9 mouse cellular contexts compared by ENCODE assay signal in the genomic region with DNA sequence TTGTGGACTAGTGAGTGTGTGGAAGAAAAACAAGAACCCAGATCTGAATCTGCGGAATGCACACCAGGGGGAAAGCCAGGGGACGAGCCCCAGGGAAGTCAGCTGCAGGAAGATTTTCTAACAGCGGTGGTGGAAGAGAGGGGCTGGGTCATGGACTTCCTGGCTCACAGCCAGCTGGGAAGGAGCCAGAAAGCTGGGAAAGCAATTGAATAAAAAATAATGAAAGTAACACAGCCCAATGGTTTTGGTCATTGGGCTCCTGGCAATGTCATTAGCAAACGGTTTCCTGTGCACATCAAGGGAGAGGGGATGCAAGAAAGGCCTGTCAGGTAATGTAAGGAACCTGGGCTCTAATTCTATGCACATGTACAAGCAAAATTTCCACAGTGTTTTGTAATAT.
A peak's percentile ranks its signal among the peaks of the same experiment; 100 is the strongest.
DNase-seq lines count a peak whose midpoint lies in the region; ATAC-seq and TF ChIP-seq lines count a peak whose summit lies in the region.
"Had no signal": no experiment of that assay in that cellular context is flagged by ENCODE, and none has a peak within 500 bp of the region (broad histone marks: within the 10 kb centered on the region; RNA-seq: fewer than 3 reads in every experiment).

No protein-coding gene starts in this region.

- DNase-seq in kidney, adult 18-20 months = peak; percentile 4
- no peak for DNase-seq in kidney, adult 8-10 months
- DNase-seq in adrenal gland, postnatal 25 days = peak; percentile 39
- peak; percentile 77 for DNase-seq in gastrocnemius, postnatal 25 days
- DNase-seq in midbrain, postnatal 0 days (ENCODE audit: low spot score) = peak; percentile 63
- no peak for DNase-seq in c-Kit-positive CD71-positive TER-119-positive erythroid progenitor cells, embryonic 14.5 days (ENCODE audit: low spot score)
- no peak for DNase-seq in cerebellum, adult 8-10 months

- H3K27ac ChIP-seq in intestine, embryonic 15.5 days = no peak overlapping the region
- H3K27ac ChIP-seq in midbrain, postnatal 0 days (ENCODE audit: low read depth, low read length) = no peak overlapping the region

- no peaks in the 10 kb centered on the region for H3K36me3 ChIP-seq in intestine, embryonic 15.5 days
- H3K36me3 ChIP-seq in midbrain, postnatal 0 days (ENCODE audit: insufficient read depth, low read length) = no peaks in the 10 kb centered on the region

- no peaks in the 10 kb centered on the region for H3K27me3 ChIP-seq in intestine, embryonic 15.5 days (replicated peaks)
- no peaks in the 10 kb centered on the region for H3K27me3 ChIP-seq in midbrain, postnatal 0 days (ENCODE audit: insufficient read depth, low read length)
- H3K27me3 ChIP-seq: megakaryocyte, embryonic 14.5 days had no signal

- ATAC-seq in intestine, embryonic 15.5 days = peak; percentile 77
- no peak for ATAC-seq in midbrain, postnatal 0 days (ENCODE audit: low FRiP score)

- H3K9me3 ChIP-seq in intestine, embryonic 15.5 days = no peaks in the 10 kb centered on the region
- H3K9me3 ChIP-seq in midbrain, postnatal 0 days (ENCODE audit: low read length) = no peaks in the 10 kb centered on the region
- H3K9me3 ChIP-seq: megakaryocyte, embryonic 14.5 days had no signal

- H3K4me2 ChIP-seq in intestine, embryonic 15.5 days (replicated peaks) = peak overlapping the region; percentile 24
- no peak overlapping the region for H3K4me2 ChIP-seq in midbrain, postnatal 0 days (ENCODE audit: low read depth, low read length, poor library complexity, severe bottlenecking)

- TF ChIP-seq CTCF in midbrain, postnatal 0 days (IDR thresholded peaks at IDR 0.05) = peak; percentile 9; the same call in 1 of the 2 replicates

- 0 out of 2 replicates have a peak, but pooled peaks cover 3% of the 10 kb centered on the region for H3K4me1 ChIP-seq in intestine, embryonic 15.5 days (replicated peaks)
- no peaks in the 10 kb centered on the region for H3K4me1 ChIP-seq in midbrain, postnatal 0 days (ENCODE audit: insufficient read depth, low read length)
- H3K4me1 ChIP-seq: megakaryocyte, embryonic 14.5 days had no signal

- H3K9ac ChIP-seq in intestine, embryonic 15.5 days = no peak overlapping the region
- no peak overlapping the region for H3K9ac ChIP-seq in midbrain, postnatal 0 days (replicated peaks; ENCODE audit: low read length, poor library complexity, severe bottlenecking)

- WGBS in intestine, embryonic 15.5 days = 14% methylated on average over 4 of the region's 4 CpGs
- WGBS in midbrain, postnatal 0 days = 16% methylated on average over 4 of the region's 4 CpGs

- no peak overlapping the region for H3K4me3 ChIP-seq in intestine, embryonic 15.5 days (replicated peaks)
- H3K4me3 ChIP-seq in midbrain, postnatal 0 days (ENCODE audit: low read depth, low read length) = no peak overlapping the region
- H3K4me3 ChIP-seq: megakaryocyte, embryonic 14.5 days had no signal

Comparison
In these comparisons a context has a peak if more than half of its experiments do, and no peak if none do; other contexts are left out.
1. DNase-seq: peak in kidney, adult 18-20 months (single experiment), adrenal gland, postnatal 25 days (single experiment), gastrocnemius, postnatal 25 days (single experiment) and midbrain, postnatal 0 days (single experiment); none in kidney, adult 8-10 months (0 of 2), c-Kit-positive CD71-positive TER-119-positive erythroid progenitor cells, embryonic 14.5 days (single experiment) and cerebellum, adult 8-10 months (single experiment).